8 mouse cellular contexts compared by ENCODE assay signal in the genomic region with DNA sequence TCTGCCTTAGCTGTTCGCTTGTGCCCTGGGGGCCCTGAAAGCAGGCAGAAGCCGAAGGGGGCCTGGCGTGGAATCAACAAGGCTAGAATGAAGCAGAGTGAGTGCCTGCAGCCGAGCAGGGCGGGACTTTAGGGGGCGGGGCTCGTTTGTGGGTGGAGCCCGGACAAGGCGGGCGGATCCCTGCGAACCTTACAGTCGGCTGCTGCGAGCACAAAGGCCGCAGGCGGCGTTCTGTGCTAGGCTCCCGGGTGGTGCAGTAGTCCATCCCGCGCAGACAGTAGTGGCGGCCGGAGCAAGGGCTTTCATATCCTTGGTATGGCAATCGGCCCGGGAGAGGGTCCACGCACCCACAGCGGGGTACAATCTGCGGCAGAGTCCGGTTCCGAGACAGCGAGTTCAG. TPM values are rescaled to one million over a fixed set of nuclear protein-coding genes. Genes with fewer than 3 reads are reported as not detected.
A peak's percentile ranks its signal among the peaks of the same experiment; 100 is the strongest.
DNase-seq lines count a peak whose midpoint lies in the region; ATAC-seq and TF ChIP-seq lines count a peak whose summit lies in the region.

No protein-coding gene starts in this region.

- no peak; the same call in 1 of the 2 replicates for TF ChIP-seq CTCF in kidney, postnatal 0 days (IDR thresholded peaks at IDR 0.05; ENCODE audit: low read depth)

- H3K27ac ChIP-seq in heart, embryonic 13.5 days (replicated peaks), result no peak overlapping the region
- H3K27ac ChIP-seq in kidney, postnatal 0 days, result no peak overlapping the region
- H3K27ac ChIP-seq in liver, embryonic 13.5 days, result no peak overlapping the region
- no peak overlapping the region for H3K27ac ChIP-seq in stomach, embryonic 14.5 days (ENCODE audit: low read length)

- H3K4me1 ChIP-seq in heart, embryonic 13.5 days, result peaks cover 26% of the 10 kb centered on the region
- H3K4me1 ChIP-seq in kidney, postnatal 0 days (replicated peaks; ENCODE audit: insufficient read depth, low read length), result peaks cover 9% of the 10 kb centered on the region; the same call in 1 of the 2 replicates
- H3K4me1 ChIP-seq in liver, embryonic 13.5 days (replicated peaks), result peaks cover 35% of the 10 kb centered on the region
- peaks cover 13% of the 10 kb centered on the region for H3K4me1 ChIP-seq in stomach, embryonic 14.5 days (ENCODE audit: control insufficient read depth, insufficient read depth, low read length)

- H3K27me3 ChIP-seq in heart, embryonic 13.5 days (replicated peaks), result peaks cover 66% of the 10 kb centered on the region
- H3K27me3 ChIP-seq in kidney, postnatal 0 days (ENCODE audit: insufficient read depth, low read length), result no peaks in the 10 kb centered on the region; the same call in 1 of the 2 replicates
- H3K27me3 ChIP-seq in liver, embryonic 13.5 days, result peaks cover 54% of the 10 kb centered on the region
- H3K27me3 ChIP-seq in stomach, embryonic 14.5 days (ENCODE audit: control insufficient read depth, insufficient read depth, low read length), result no peaks in the 10 kb centered on the region

- DNase-seq in c-Kit-positive CD71-negative TER-119-negative erythroid progenitor cells, embryonic 14.5 days (ENCODE audit: low read depth), result peak; percentile 54
- DNase-seq in fibroblast of lung, adult 2 months (ENCODE audit: low read depth), result peak; percentile 41
- DNase-seq in kidney, postnatal 0 days (ENCODE audit: low spot score), result peak; percentile 89
- peak; percentile 82 for DNase-seq in liver, embryonic 13.5 days
- peak; percentile 63 for DNase-seq in naive thymus-derived CD4-positive, alpha-beta T cell, adult 2 months (ENCODE audit: low read depth)

- WGBS in heart, embryonic 13.5 days, result under 1% methylated on average over 29 of the region's 29 CpGs
- WGBS in kidney, postnatal 0 days, result under 1% methylated on average over 29 of the region's 29 CpGs
- 1% methylated on average over 29 of the region's 29 CpGs for WGBS in liver, embryonic 13.5 days (ENCODE audit: insufficient replicate concordance)
- under 1% methylated on average over 29 of the region's 29 CpGs for WGBS in stomach, embryonic 14.5 days

- peak overlapping the region; percentile 63 for H3K4me3 ChIP-seq in heart, embryonic 13.5 days
- H3K4me3 ChIP-seq in kidney, postnatal 0 days (replicated peaks; ENCODE audit: low read depth, low read length), result peak overlapping the region; percentile 50
- peak overlapping the region; percentile 54 for H3K4me3 ChIP-seq in liver, embryonic 13.5 days (replicated peaks)
- peak overlapping the region; percentile 47 for H3K4me3 ChIP-seq in stomach, embryonic 14.5 days (ENCODE audit: low read depth, low read length)

- H3K9me3 ChIP-seq in heart, embryonic 13.5 days, result no peaks in the 10 kb centered on the region
- no peaks in the 10 kb centered on the region for H3K9me3 ChIP-seq in kidney, postnatal 0 days (replicated peaks; ENCODE audit: low read length)
- no peaks in the 10 kb centered on the region for H3K9me3 ChIP-seq in liver, embryonic 13.5 days (replicated peaks)
- no peaks in the 10 kb centered on the region for H3K9me3 ChIP-seq in stomach, embryonic 14.5 days (ENCODE audit: control insufficient read depth, low read depth, low read length)

- no peaks in the 10 kb centered on the region for H3K36me3 ChIP-seq in heart, embryonic 13.5 days
- H3K36me3 ChIP-seq in kidney, postnatal 0 days (ENCODE audit: insufficient read depth, low read length), result no peaks in the 10 kb centered on the region
- H3K36me3 ChIP-seq in liver, embryonic 13.5 days, result no peaks in the 10 kb centered on the region
- no peaks in the 10 kb centered on the region for H3K36me3 ChIP-seq in stomach, embryonic 14.5 days (ENCODE audit: control insufficient read depth, insufficient read depth, low read length)

- peak overlapping the region; percentile 79 for H3K9ac ChIP-seq in heart, embryonic 13.5 days
- H3K9ac ChIP-seq in kidney, postnatal 0 days (ENCODE audit: low read depth, low read length), result peak overlapping the region; percentile 40; the same call in 1 of the 2 replicates
- peak overlapping the region; percentile 53 for H3K9ac ChIP-seq in liver, embryonic 13.5 days
- H3K9ac ChIP-seq in stomach, embryonic 14.5 days (replicated peaks; ENCODE audit: low read depth, low read length), result peak overlapping the region; percentile 36; the same call in 1 of the 2 replicates

- peak overlapping the region; percentile 98 for H3K4me2 ChIP-seq in heart, embryonic 13.5 days
- peak overlapping the region; percentile 92 for H3K4me2 ChIP-seq in kidney, postnatal 0 days (ENCODE audit: low read length)
- peak overlapping the region; percentile 80 for H3K4me2 ChIP-seq in liver, embryonic 13.5 days
- peak overlapping the region; percentile 84 for H3K4me2 ChIP-seq in stomach, embryonic 14.5 days (replicated peaks; ENCODE audit: low read depth, low read length)

- peak; percentile 75 for ATAC-seq in CD4-positive, CD25-positive, alpha-beta regulatory T cell, adult 4 months
- ATAC-seq in heart, embryonic 13.5 days (ENCODE audit: extremely low read depth, insufficient number of reproducible peaks, low FRiP score, low TSS enrichment), result peak; percentile 55
- peak; percentile 64 for ATAC-seq in kidney, postnatal 0 days (replicated peaks; ENCODE audit: low FRiP score, low read depth)
- ATAC-seq in liver, embryonic 13.5 days (ENCODE audit: low read depth), result peak; percentile 57
- ATAC-seq in stomach, embryonic 14.5 days (ENCODE audit: insufficient number of reproducible peaks, insufficient read depth, low FRiP score, low read depth), result peak; percentile 60

RNA-seq across cellular contexts. Expression of a gene that starts 4.0 kb away (rescaled TPM):
- not detected for polyA plus RNA-seq in CD4-positive, CD25-positive, alpha-beta regulatory T cell, adult 4 months (2017; shearing (Covaris generic))
- polyA plus RNA-seq in heart, embryonic 13.5 days (2015; fragmentation: Nextera tagmentation; extraction: Ambion mirVana), result 2.0 and 2.2 TPM in 2 replicates
- polyA plus RNA-seq in kidney, postnatal 0 days (2015; fragmentation: Nextera tagmentation; extraction: Ambion mirVana), result 5.3 and 6.1 TPM in 2 replicates
- 0.51 and 0.72 TPM in 2 replicates for polyA plus RNA-seq in liver, embryonic 13.5 days (2015; fragmentation: Nextera tagmentation; extraction: Ambion mirVana)
- polyA plus RNA-seq in stomach, embryonic 14.5 days (2014; fragmentation: Nextera tagmentation; extraction: Ambion mirVana), result 4.6 and 4.8 TPM in 2 replicates

RNA-seq across cellular contexts. Expression of a gene that starts 10.2 kb away (rescaled TPM):
- polyA plus RNA-seq in CD4-positive, CD25-positive, alpha-beta regulatory T cell, adult 4 months (2017; shearing (Covaris generic)), result not detected
- polyA plus RNA-seq in heart, embryonic 13.5 days (2015; fragmentation: Nextera tagmentation; extraction: Ambion mirVana), result 0.44 TPM in 1 of 2 replicates, not detected in the other
- polyA plus RNA-seq in kidney, postnatal 0 days (2015; fragmentation: Nextera tagmentation; extraction: Ambion mirVana), result 0.43 and 0.68 TPM in 2 replicates
- polyA plus RNA-seq in liver, embryonic 13.5 days (2015; fragmentation: Nextera tagmentation; extraction: Ambion mirVana), result 0.19 TPM in 1 of 2 replicates, not detected in the other
- polyA plus RNA-seq in stomach, embryonic 14.5 days (2014; fragmentation: Nextera tagmentation; extraction: Ambion mirVana), result 0.98 and 1.8 TPM in 2 replicates

RNA-seq across cellular contexts. Expression of a gene that starts 42.0 kb away (rescaled TPM):
- polyA plus RNA-seq in CD4-positive, CD25-positive, alpha-beta regulatory T cell, adult 4 months (2017; shearing (Covaris generic)), result 10 to 100 TPM; 16.7 to 21.5 TPM
- 39.6 and 43.1 TPM in 2 replicates for polyA plus RNA-seq in heart, embryonic 13.5 days (2015; fragmentation: Nextera tagmentation; extraction: Ambion mirVana)
- polyA plus RNA-seq in kidney, postnatal 0 days (2015; fragmentation: Nextera tagmentation; extraction: Ambion mirVana), result 57.2 and 61.7 TPM in 2 replicates
- 27.7 and 32.0 TPM in 2 replicates for polyA plus RNA-seq in liver, embryonic 13.5 days (2015; fragmentation: Nextera tagmentation; extraction: Ambion mirVana)
- polyA plus RNA-seq in stomach, embryonic 14.5 days (2014; fragmentation: Nextera tagmentation; extraction: Ambion mirVana), result 47.7 and 50.6 TPM in 2 replicates

RNA-seq across cellular contexts. Expression of a gene that starts 42.2 kb away (rescaled TPM):
- polyA plus RNA-seq in CD4-positive, CD25-positive, alpha-beta regulatory T cell, adult 4 months (2017; shearing (Covaris generic)), result 1 to 10 TPM; 1.6 to 1.7 TPM
- 3.4 and 4.2 TPM in 2 replicates for polyA plus RNA-seq in heart, embryonic 13.5 days (2015; fragmentation: Nextera tagmentation; extraction: Ambion mirVana)
- 2.0 and 2.4 TPM in 2 replicates for polyA plus RNA-seq in kidney, postnatal 0 days (2015; fragmentation: Nextera tagmentation; extraction: Ambion mirVana)
- polyA plus RNA-seq in liver, embryonic 13.5 days (2015; fragmentation: Nextera tagmentation; extraction: Ambion mirVana), result 5.7 and 7.0 TPM in 2 replicates
- polyA plus RNA-seq in stomach, embryonic 14.5 days (2014; fragmentation: Nextera tagmentation; extraction: Ambion mirVana), result 7.4 and 8.0 TPM in 2 replicates
